Mouse (Mus musculus): Measurements from ENCODE around the gene Zfp185. TPM values are rescaled to one million over a fixed set of nuclear protein-coding genes. Genes with fewer than 3 reads are reported as not detected.
"Not testable (repeated sequence)": the region's sequence is repeated elsewhere in the genome, so short reads cannot be mapped to it uniquely, and the experiment has no call there.

Zfp185 gene
- polyA plus RNA-seq, 1 experiment = 5.4 TPM

DNA sequence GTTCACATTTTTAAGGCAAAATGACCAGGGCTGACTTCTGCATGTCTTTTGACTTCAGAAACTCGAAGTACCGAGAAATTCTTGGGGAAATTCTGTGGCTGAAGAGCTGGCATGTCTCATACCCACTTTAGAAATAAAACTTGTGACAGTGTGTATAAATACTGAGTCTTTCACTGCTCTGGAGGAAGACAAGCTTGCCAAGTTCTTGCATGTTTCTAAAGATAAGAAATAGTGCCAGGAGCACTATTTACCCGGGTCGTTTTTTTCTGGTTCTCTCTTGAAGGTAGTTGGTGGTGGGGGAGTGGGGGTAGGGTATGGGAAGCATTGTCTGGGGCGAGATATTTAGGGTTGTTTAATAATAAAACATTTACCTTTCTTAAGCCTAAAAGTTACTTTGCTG lies 75.2 kb downstream of the Zfp185 start:
- no peak for DNase-seq (ENCODE audit: low spot score)

DNA sequence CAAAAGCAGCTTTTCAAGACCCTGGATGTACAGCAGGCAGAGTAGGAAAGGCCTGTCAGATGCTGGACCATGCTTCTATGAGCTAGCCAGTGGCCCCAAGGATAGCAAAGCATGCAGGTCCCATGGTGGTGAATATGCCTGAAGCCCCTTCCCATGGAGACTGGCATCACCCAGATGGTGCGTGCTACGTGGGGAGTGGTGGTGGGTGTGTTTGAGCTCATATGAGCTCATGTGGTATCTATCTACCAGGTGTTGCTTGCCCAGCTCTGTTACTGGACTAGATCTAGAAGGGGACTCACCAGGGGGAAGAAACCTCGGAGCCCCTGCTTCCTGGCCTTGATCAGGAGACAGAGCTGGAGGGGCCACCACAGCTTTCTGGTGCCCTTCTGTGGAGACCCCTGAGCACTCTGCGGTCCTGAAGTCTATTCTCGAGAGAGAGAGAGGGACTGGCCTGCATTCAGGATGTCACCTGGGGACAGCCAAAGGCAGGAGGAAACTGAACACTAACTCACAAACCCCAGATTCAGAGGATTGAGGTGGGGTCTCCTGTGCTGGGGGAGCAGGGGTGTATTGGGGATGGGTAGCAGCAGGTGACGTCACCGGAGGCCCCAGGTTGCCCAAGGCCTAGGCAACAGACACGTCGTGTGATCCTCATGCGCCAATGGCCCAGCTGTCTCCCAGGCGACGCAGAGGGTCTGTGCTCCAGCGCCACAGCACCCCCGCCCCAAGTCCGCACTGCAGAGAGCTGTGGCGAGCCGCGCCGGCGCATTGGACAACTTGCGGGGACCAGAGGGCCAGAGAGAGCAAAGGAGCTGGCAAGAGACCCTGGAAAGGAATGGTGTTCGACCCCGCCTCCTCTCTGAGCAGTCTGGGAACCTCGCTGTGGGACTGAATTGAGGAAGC lies 76.6 kb downstream of the Zfp185 start:
- no peak for DNase-seq (ENCODE audit: low spot score)

GRCm38 (mm10) chrX:73064415-73064793 lies 77.3 kb downstream of the Zfp185 start, which contains the start of gene Pnma3:
Gene Pnma3 (plus strand): TSS chrX:73064787.
- no peak for DNase-seq (ENCODE audit: low spot score)

GRCm38 (mm10) chrX:73066765-73067312 lies 79.7 kb downstream of the Zfp185 start:
- not testable (repeated sequence) for DNase-seq (ENCODE audit: low spot score)

Other genes with a start within 250 kb of the Zfp185 start
- 0.41 and 0.61 TPM in 2 replicates for gene Gabrq, start 162.2 kb upstream of the Zfp185 start, polyA plus RNA-seq (2012; rRNA removed)
- 47.2 and 48.0 TPM in 2 replicates for gene Cetn2, start 68.9 kb upstream of the Zfp185 start, polyA plus RNA-seq (2012; rRNA removed)
- gene Nsdhl, start 68.8 kb upstream of the Zfp185 start, polyA plus RNA-seq (2012; rRNA removed) = 24.3 and 29.9 TPM in 2 replicates
- not detected in 2 replicates for gene Pnma5, start 49.8 kb downstream of the Zfp185 start, polyA plus RNA-seq (2012; rRNA removed)
- gene Pnma3, start 77.4 kb downstream of the Zfp185 start, polyA plus RNA-seq (2012; rRNA removed) = 0.04 and 0.10 TPM in 2 replicates
- gene Xlr4a, start 95.1 kb downstream of the Zfp185 start, polyA plus RNA-seq (2012; rRNA removed) = 1.4 and 3.0 TPM in 2 replicates
- gene Xlr3a, start 109.8 kb downstream of the Zfp185 start, polyA plus RNA-seq (2012; rRNA removed) = 1.5 and 4.1 TPM in 2 replicates
- 0.04 and 0.06 TPM in 2 replicates for gene Gm14685, start 129.7 kb downstream of the Zfp185 start, polyA plus RNA-seq (2012; rRNA removed)
- gene Xlr5b, start 161.5 kb downstream of the Zfp185 start, polyA plus RNA-seq (2012; rRNA removed) = not detected in 2 replicates
- not detected in 2 replicates for gene DXBay18, start 162.1 kb downstream of the Zfp185 start, polyA plus RNA-seq (2012; rRNA removed)
- not detected in 2 replicates for gene Spin2d, start 189.7 kb downstream of the Zfp185 start, polyA plus RNA-seq (2012; rRNA removed)
- 7.5 and 14.6 TPM in 2 replicates for gene Xlr3b, start 204.9 kb downstream of the Zfp185 start, polyA plus RNA-seq (2012; rRNA removed)
- gene Xlr4b, start 227.0 kb downstream of the Zfp185 start, polyA plus RNA-seq (2012; rRNA removed) = 2.0 and 2.4 TPM in 2 replicates
- gene F8a, start 241.0 kb downstream of the Zfp185 start, polyA plus RNA-seq (2012; rRNA removed) = 10.2 and 11.2 TPM in 2 replicates